Mouse (Mus musculus): ENCODE data around the gene Snx18. TPM values are rescaled to one million over a fixed set of nuclear protein-coding genes. Genes with fewer than 3 reads are reported as not detected.

Snx18 gene
- polyA plus RNA-seq, 1 experiment from 2014 or later, result 14.2 TPM

DNA sequence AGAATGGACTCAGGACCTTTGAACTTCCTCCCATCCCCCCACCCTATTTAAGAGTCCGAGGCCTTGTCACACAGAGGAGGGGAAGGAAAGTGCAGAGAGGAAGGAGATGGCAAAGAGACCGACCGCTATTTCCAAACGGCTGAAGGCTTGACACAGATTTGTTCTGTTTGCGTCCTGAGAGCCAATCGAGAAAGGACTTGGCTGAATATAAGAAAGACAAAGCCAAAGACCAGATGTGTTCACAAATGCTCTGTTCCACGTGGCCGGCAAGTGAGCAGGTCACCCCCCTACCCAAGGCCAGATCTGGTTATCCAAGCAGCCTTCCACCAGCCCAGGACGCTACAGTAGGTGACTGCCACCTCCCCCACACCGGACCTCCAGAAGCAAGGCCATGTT is 2.8 kb downstream of the Snx18 start:
- no peaks in the 10 kb centered on the region for H3K9me3 ChIP-seq (replicated peaks)
- no peaks in the 10 kb centered on the region for H3K27me3 ChIP-seq
- H3K4me1 ChIP-seq (replicated peaks), result peaks cover 68% of the 10 kb centered on the region
- no peaks in the 10 kb centered on the region for H3K36me3 ChIP-seq
- H3K4me3 ChIP-seq, result peak overlapping the region; percentile 91
- 1% methylated on average over 10 of the region's 10 CpGs for WGBS
- H3K4me2 ChIP-seq, result peak overlapping the region; percentile 84
- ATAC-seq (replicated peaks; ENCODE audit: insufficient number of reproducible peaks, insufficient read depth, low FRiP score, low read depth), result no peak
- H3K27ac ChIP-seq, result peak overlapping the region; percentile 93
- peak overlapping the region; percentile 97 for H3K9ac ChIP-seq

DNA sequence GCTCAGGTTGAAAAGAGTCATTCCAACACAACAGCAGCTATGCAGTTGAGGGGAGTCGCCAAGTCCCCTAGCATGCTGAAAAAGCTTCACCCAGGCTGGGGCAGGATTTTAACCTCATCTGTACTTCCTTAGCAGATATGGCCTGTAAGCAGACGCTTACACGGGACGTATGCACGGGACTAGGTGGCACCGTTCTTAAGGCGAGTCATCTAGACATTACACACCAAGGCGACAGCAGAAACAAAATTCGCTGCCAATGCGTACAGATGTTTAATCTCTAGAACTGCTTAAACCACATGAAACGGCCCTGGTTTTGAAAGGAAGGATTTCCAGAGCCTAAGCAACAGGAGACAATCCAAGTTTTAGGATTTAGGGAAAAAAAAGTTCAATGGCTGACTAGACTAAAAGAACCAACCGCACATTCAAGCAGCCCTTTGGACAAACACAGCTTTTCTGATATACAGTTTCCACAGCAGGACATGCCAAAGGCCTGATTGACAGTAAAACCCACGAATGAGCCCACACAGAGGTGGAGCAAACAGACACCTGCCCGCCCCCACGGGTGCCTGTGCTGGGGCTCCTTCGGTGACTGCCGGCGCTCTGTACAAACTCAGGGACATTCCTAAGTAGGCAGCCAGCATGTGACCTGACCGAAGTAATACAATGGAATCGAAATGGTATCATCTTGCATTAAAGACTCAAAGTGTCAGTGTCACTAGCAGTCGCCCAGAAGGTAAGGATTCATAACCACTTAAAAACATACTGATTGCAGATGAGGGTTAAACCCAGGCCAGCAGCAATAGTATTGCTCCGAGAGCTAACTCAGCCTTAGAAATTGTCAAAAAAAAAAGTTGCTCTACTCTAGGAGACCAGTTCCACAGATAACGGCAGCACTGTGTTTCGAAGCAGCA is 3.5 kb downstream of the Snx18 start:
- no peaks in the 10 kb centered on the region for H3K36me3 ChIP-seq
- ATAC-seq (replicated peaks; ENCODE audit: insufficient number of reproducible peaks, insufficient read depth, low FRiP score, low read depth), result peak; percentile 64
- peaks cover 75% of the 10 kb centered on the region for H3K4me1 ChIP-seq (replicated peaks)
- H3K27ac ChIP-seq, result peak overlapping the region; percentile 93
- 7% methylated on average over 24 of the region's 24 CpGs for WGBS
- H3K4me3 ChIP-seq, result peak overlapping the region; percentile 91
- H3K4me2 ChIP-seq, result peak overlapping the region; percentile 84
- peak overlapping the region; percentile 97 for H3K9ac ChIP-seq
- H3K9me3 ChIP-seq (replicated peaks), result no peaks in the 10 kb centered on the region
- no peaks in the 10 kb centered on the region for H3K27me3 ChIP-seq

DNA sequence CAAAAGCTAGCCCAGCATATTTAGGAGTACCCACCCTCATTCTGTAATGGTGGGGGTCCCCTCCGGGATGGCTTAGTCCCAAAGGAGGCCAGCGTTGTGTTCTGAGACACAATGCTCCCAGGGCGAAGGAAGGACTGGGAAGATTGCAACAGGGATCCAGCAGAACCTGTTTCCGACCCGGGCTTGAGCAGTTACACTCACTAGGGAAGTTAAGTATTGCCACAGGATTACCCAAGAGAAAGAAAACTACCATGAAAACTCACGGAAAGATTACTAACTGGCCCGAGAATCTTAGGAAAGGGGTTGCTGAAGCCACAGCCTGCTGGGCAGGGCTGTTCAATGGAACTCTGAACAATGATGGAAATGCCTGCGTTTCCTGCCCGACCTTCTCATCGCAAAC is 4.5 kb downstream of the Snx18 start:
- 41% methylated on average over 10 of the region's 10 CpGs for WGBS
- Histone ChIP-seq H3K4me3 (peak overlapping the region; percentile 91), H3K27ac (peak overlapping the region; percentile 53; the same call in 1 of the 2 replicates), H3K4me1 (replicated peaks) (peaks cover 80% of the 10 kb centered on the region), H3K9ac (no peak overlapping the region), H3K9me3 (replicated peaks) (no peaks in the 10 kb centered on the region), H3K27me3 (no peaks in the 10 kb centered on the region), H3K4me2 (peak overlapping the region; percentile 84), H3K36me3 (no peaks in the 10 kb centered on the region)
- no peak for ATAC-seq (replicated peaks; ENCODE audit: insufficient number of reproducible peaks, insufficient read depth, low FRiP score, low read depth)

DNA sequence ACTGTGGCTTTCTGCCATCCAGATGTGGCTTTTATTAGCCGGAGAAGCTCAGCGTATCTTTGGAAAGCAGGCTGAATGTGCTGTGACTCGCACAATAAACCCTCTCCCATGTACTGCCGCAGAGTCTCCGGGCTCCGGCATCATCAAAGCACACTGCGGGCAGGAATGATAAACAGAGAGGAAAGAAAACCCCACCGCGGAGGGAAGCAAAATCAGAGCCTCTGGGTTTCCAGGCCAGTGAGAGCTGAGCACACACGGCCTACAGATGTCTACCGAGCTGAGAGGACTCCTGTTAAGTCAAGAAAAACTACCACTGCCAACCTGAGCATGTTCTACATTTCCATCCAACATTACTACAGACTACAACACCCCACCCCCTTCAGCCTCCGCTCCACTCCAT is 5.0 kb downstream of the Snx18 start:
- Histone ChIP-seq H3K4me3 (peak overlapping the region; percentile 91), H3K4me2 (peak overlapping the region; percentile 84), H3K27me3 (no peaks in the 10 kb centered on the region), H3K36me3 (no peaks in the 10 kb centered on the region), H3K9ac (peak overlapping the region; percentile 27; the same call in 1 of the 2 replicates), H3K4me1 (replicated peaks) (peaks cover 80% of the 10 kb centered on the region), H3K9me3 (replicated peaks) (no peaks in the 10 kb centered on the region), H3K27ac (peak overlapping the region; percentile 53)
- WGBS, result 18% methylated on average over 12 of the region's 12 CpGs
- ATAC-seq (replicated peaks; ENCODE audit: insufficient number of reproducible peaks, insufficient read depth, low FRiP score, low read depth), result no peak

DNA sequence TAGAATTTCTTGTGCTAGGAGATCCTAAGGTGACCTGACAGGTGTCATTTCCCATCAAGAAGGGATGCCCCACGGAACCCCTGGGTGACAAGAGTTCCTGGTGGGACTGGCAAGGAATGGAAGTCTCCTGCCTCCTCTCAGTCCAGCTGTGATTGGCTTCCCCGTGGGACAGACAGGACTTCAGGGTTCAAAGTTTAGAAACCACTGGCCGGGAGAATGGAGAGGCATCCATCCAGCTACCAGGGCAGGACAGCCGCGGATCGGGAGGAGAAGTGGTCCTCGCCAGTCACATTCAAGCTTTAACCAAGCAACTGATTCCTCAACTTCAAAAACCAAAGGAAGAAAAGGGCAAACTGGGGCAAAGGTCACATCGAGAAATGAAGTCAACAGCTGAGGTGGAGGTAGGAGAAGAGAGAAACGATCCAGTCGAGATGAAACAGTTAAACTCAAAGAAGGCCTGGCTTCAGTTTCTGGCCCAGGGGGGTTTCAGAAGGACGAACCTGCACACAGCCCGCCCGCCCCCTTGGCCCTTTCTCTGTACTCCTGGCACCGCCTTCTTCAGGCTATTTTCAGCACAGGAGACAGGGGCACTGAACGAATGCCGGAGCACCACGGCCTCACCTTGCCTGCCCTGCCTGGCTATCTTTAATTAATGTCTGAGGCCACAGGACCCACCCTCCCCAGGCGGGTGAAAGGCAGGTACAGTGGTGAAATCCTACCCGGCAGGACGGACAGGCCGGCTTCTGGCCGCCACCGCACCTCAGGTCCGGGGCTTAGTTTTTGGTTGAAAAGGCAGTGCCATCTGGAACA is 6.0 kb downstream of the Snx18 start:
- no peaks in the 10 kb centered on the region for H3K36me3 ChIP-seq
- 40% methylated on average over 24 of the region's 24 CpGs for WGBS
- H3K4me1 ChIP-seq (replicated peaks), result peaks cover 86% of the 10 kb centered on the region
- H3K27ac ChIP-seq, result peak overlapping the region; percentile 53
- peak overlapping the region; percentile 5; the same call in 1 of the 2 replicates for H3K9ac ChIP-seq
- peak overlapping the region; percentile 91 for H3K4me3 ChIP-seq
- H3K4me2 ChIP-seq, result peak overlapping the region; percentile 84
- no peaks in the 10 kb centered on the region for H3K9me3 ChIP-seq (replicated peaks)
- ATAC-seq (replicated peaks; ENCODE audit: insufficient number of reproducible peaks, insufficient read depth, low FRiP score, low read depth), result 0 out of 2 replicates have a peak, but pooled peaks have one; percentile 19
- H3K27me3 ChIP-seq, result no peaks in the 10 kb centered on the region

DNA sequence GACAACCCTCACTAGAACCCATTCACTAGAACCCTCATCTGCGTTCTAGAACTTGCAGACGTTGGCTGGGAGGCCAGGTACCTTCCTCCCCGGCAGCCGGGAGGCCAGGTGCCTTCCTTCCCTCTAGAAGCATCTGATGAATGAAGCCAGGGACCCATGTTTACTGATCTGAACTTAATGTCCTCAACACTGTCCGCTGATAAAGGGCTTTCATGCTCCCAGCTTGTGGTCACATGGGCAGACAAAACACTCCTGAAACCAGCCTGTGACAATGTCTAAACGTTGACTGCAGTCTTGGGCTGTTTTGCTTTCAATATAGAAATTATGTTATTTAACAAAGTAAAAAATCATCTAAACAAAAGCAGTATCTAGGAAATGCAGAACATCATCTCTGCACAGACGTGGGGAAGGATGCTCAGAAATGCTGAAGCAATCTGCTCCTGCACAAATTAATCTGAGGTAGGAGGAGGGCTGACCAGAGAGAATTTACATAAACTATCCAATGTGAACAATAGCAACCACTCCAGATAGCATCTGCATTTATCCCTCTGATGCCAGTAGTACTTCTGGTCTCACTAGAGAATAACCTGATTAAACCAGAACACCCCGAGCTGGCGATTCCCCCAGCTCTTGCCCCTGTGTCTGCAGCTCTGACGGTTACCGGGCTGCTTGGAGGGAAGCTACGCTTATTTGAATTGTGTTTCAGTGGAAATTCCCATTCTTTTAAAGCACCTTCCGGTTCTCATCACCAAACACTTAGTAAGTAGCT is 7.4 kb downstream of the Snx18 start:
- no peak overlapping the region for H3K4me3 ChIP-seq
- H3K9me3 ChIP-seq (replicated peaks), result no peaks in the 10 kb centered on the region
- ATAC-seq (replicated peaks; ENCODE audit: insufficient number of reproducible peaks, insufficient read depth, low FRiP score, low read depth), result no peak
- H3K9ac ChIP-seq, result no peak overlapping the region
- H3K27ac ChIP-seq, result no peak overlapping the region
- H3K4me1 ChIP-seq (replicated peaks), result peaks cover 86% of the 10 kb centered on the region
- no peaks in the 10 kb centered on the region for H3K36me3 ChIP-seq
- 54% methylated on average over 13 of the region's 13 CpGs for WGBS
- no peaks in the 10 kb centered on the region for H3K27me3 ChIP-seq
- 0 out of 2 replicates have a peak overlapping the region, but pooled peaks have one; percentile 8 for H3K4me2 ChIP-seq

DNA sequence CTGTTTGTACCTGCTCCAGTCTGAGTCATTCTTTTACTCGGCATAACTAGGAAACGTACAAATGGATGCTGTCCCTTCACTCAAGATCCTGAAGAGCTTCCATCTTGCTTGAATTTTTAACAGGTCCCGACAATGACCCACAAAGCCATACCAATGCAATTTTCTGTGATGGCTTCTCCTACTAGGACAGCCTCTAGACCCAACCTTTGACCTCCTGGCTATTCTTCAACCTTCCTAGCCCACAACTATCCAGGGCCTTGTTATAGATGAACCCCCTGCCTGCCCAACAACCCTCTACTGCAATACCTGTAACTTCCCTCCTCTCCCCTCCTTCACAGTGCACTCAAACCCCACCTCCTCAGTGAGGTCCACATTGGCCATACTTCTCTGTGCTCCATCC is 8.9 kb downstream of the Snx18 start:
- Histone ChIP-seq H3K4me3 (no peak overlapping the region), H3K27ac (no peak overlapping the region), H3K9ac (no peak overlapping the region), H3K4me2 (no peak overlapping the region), H3K4me1 (replicated peaks) (peaks cover 92% of the 10 kb centered on the region), H3K27me3 (no peaks in the 10 kb centered on the region), H3K36me3 (no peaks in the 10 kb centered on the region), H3K9me3 (replicated peaks) (no peaks in the 10 kb centered on the region)
- WGBS, result 86% methylated on average over 3 of the region's 3 CpGs
- ATAC-seq (replicated peaks; ENCODE audit: insufficient number of reproducible peaks, insufficient read depth, low FRiP score, low read depth), result no peak

DNA sequence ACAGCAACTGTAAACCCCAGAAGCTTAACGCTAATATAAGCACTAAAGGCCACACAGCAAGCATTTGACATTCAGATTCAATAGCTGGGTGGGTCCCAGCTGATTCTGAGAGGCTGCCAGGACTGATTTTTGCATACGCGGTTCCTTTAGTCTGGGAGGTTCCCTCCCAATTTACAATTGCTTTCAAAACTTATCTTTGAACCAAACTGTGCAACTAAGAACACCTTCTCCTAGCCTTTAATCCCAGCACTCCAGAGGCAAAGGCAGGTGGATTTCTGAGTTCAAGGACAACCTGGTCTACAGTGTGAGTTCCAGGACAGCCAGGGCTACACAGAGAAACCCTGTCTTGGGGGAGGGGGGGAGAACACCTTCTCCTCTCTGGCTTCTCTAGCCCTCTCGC is 10.5 kb downstream of the Snx18 start:
- Histone ChIP-seq H3K9ac (no peak overlapping the region), H3K27ac (no peak overlapping the region), H3K4me1 (replicated peaks) (peaks cover 90% of the 10 kb centered on the region), H3K36me3 (no peaks in the 10 kb centered on the region), H3K4me3 (no peak overlapping the region), H3K27me3 (no peaks in the 10 kb centered on the region), H3K4me2 (no peak overlapping the region), H3K9me3 (replicated peaks) (no peaks in the 10 kb centered on the region)
- WGBS, result 59% methylated on average over 4 of the region's 4 CpGs
- no peak for ATAC-seq (replicated peaks; ENCODE audit: insufficient number of reproducible peaks, insufficient read depth, low FRiP score, low read depth)

DNA sequence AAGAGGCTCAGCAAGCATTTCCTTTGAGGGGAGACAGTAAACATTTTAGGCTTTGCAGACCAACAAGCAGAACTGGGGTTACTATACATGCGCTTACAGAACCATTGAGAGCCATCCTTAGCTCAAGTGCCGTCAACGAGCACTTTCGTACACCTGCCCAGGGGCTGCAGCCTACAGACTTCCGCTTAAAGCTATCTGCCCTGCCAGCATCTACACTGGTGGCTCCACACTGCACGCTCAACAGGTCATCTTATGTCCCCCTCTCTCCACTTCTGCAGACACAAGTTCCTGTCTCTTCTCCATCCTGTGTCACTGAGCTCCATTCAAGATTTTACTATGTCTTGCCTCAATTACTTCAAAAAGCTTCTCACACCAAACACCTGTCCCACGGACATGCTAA is 11.0 kb downstream of the Snx18 start:
- Histone ChIP-seq H3K27me3 (no peaks in the 10 kb centered on the region), H3K4me3 (no peak overlapping the region), H3K9ac (no peak overlapping the region), H3K27ac (no peak overlapping the region), H3K9me3 (replicated peaks) (no peaks in the 10 kb centered on the region), H3K4me2 (no peak overlapping the region), H3K4me1 (replicated peaks) (peaks cover 90% of the 10 kb centered on the region), H3K36me3 (no peaks in the 10 kb centered on the region)
- 79% methylated on average over 7 of the region's 7 CpGs for WGBS
- ATAC-seq (replicated peaks; ENCODE audit: insufficient number of reproducible peaks, insufficient read depth, low FRiP score, low read depth), result no peak

DNA sequence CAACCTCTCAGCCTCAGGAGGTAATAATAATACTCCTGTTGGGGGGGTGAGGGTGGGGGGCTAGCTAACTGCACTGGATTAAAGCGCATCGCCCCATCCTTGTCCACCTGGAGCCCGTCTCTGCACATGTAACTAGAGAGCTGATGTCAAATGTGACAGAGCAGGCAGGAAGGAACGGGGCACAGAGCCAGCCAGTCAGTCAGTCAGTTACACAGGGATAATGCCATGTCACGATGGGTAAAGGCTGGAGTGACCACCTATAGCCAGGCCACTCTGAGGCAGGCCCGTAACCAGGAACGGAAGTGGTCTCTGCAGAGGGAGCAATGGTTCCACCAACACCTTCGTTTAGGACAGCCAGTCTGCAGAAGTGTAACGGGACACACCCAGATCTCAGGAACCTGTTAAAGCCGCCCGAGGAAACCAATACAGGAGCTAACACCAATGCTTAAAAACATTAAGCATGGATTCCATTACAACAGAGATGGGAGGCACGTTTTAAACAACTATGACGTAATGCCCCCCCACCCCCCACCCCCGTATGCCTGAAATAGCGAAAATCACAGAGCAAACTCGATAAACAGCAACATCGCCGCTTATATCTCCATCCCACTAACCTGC is 11.5 kb downstream of the Snx18 start:
- ATAC-seq (replicated peaks; ENCODE audit: insufficient number of reproducible peaks, insufficient read depth, low FRiP score, low read depth), result no peak
- 73% methylated on average over 18 of the region's 18 CpGs for WGBS

More for the DNA sequence above, 11.5 kb downstream of the Snx18 start:
- Histone ChIP-seq H3K4me2 (no peak overlapping the region), H3K27me3 (no peaks in the 10 kb centered on the region), H3K27ac (no peak overlapping the region), H3K36me3 (no peaks in the 10 kb centered on the region), H3K9ac (no peak overlapping the region), H3K4me1 (replicated peaks) (peaks cover 90% of the 10 kb centered on the region), H3K4me3 (no peak overlapping the region), H3K9me3 (replicated peaks) (no peaks in the 10 kb centered on the region)
